Mouse (Mus musculus): ENCODE data around the gene Eloa. TPM values are rescaled to one million over a fixed set of nuclear protein-coding genes. Genes with fewer than 3 reads are reported as not detected.

Eloa gene
- polyA plus RNA-seq, 1 experiment = 8.3 TPM

GRCm38 (mm10) chr4:135970585-135970984 is 51.0 kb downstream of the Eloa start:
- TF ChIP-seq GATA1 (IDR thresholded peaks at IDR 0.05; ENCODE audit: low read length) = no peak

GRCm38 (mm10) chr4:135969070-135969750 is 52.4 kb downstream of the Eloa start:
- no peak for TF ChIP-seq GATA1 (IDR thresholded peaks at IDR 0.05; ENCODE audit: low read length)

DNA sequence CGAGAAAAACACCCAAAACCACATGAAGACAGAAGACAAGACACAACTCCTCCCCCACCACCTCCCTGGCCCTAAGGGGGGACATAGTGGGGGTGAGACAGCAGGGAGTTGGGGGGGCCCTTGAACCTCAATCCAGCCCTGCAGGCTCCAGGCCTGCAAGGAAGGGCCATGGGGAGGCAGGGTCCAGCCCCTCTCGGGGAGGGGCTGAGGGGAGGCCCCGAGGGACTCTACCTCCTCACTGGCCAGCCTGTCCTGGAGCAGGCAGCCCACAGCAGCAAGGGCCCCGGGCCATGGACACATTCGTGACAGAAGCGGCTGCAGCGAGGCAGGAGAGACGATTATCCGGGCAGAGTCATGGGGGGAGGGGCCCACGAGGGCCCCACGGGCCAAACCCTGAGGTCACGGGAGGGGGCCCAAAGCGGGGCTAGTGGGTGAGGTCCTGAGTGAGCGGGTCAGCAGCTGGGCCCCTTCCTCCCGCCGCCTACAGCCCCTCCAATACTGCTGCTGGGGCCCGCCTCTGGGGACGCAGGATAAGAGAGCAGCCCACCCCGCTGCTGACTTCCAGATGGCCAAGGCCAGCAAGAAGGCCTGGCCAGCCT is 53.2 kb downstream of the Eloa start:
- no peak for TF ChIP-seq GATA1 (IDR thresholded peaks at IDR 0.05; ENCODE audit: low read length)

DNA sequence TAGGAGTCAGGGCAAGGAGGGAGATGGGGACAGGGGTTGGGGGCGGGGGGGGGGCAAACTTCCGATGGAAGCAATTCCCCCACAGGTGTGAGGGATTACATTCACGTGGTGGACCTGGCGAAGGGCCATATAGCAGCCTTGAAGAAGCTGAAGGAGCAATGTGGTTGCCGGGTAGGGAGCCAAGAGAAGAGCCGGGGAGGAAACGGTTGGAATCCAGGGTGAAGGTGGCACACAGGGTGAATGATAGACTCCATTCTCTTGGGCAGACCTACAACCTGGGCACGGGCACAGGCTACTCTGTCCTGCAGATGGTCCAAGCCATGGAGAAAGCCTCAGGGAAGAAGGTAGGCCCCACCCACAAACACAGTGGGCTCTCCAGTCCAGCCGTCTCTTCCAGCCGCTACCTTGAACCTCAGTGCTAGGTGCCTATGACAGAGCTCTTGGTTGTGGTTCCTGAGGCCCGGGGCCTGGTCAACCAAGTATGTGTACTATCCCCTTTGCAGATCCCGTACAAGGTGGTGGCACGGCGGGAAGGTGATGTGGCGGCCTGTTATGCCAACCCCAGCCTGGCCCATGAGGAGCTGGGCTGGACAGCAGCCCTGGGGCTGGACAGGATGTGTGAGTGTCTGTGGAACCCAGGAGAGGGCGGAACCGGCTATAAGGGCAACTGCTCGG is 54.3 kb downstream of the Eloa start:
- TF ChIP-seq GATA1 (IDR thresholded peaks at IDR 0.05; ENCODE audit: low read length) = no peak

GRCm38 (mm10) chr4:135966283-135966682 is 55.3 kb downstream of the Eloa start:
- TF ChIP-seq GATA1 (IDR thresholded peaks at IDR 0.05; ENCODE audit: low read length) = no peak

DNA sequence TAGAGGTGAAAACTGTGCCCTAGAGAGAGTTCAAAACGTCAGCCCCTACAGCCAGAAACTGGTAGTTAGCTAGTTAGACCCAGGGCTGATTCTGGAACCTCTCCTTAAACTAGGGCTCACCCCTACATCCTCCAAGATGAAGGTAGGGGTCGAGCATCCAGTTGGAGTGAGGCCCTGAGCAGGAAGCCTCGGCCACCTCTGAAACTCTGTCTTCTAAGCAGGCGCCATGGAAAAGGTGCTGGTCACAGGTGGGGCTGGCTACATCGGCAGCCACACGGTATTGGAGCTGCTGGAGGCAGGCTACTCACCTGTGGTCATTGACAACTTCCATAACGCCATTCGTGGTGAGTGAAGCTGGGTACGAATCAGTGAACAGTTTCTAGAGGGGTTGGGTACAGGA is 56.5 kb downstream of the Eloa start:
- no peak for TF ChIP-seq GATA1 (IDR thresholded peaks at IDR 0.05; ENCODE audit: low read length)

- no peak for TF ChIP-seq GATA1 (IDR thresholded peaks at IDR 0.05; ENCODE audit: low read length)
These were observed 57.1 kb downstream of the Eloa start for GRCm38 (mm10) chr4:135964426-135964825.

GRCm38 (mm10) chr4:135963457-135964193 is 57.9 kb downstream of the Eloa start, which contains the start of gene Gale:
Gene Gale, plus strand, starts transcription at chr4:135963727.
- no peak for TF ChIP-seq GATA1 (IDR thresholded peaks at IDR 0.05; ENCODE audit: low read length)

DNA sequence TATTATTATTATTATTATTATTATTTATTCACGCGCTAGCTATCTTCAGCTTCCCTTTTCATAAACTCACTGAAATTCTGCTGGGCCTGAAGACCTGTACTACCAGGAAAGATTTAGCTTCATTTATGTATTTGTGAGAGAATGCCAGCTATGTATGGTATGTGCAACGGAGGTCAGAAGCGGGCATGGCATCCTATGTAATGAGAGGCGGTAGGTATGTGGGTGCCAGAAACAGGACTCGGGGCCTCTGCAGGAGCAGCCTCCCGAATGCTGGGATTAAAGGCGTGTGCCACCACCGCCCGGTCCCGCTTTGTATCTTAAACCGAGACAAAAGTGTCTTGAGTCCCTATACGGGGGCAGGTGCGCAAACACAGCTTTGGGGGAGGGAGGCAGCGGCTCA is 58.6 kb downstream of the Eloa start:
- TF ChIP-seq GATA1 (IDR thresholded peaks at IDR 0.05; ENCODE audit: low read length) = no peak

DNA sequence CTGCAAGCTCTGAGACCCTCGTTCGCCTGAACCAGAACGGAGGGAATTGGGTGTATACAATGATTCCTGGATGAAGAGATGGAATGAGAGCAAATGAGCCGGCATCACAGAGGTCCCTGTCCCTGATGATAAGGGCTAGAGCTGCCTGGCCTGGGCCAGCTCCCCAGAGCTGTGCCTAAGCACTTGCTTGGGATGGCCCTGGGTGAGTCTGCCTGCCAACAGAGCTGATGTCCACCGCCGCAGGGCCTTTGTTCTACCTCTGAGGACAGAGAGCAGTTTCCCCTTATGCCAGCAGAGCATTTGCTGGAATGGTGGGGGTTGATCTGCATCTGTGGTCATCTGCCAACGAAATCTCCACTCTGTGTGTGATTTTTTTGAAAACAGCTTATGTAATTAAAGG is 59.4 kb downstream of the Eloa start:
- no peak for TF ChIP-seq GATA1 (IDR thresholded peaks at IDR 0.05; ENCODE audit: low read length)

DNA sequence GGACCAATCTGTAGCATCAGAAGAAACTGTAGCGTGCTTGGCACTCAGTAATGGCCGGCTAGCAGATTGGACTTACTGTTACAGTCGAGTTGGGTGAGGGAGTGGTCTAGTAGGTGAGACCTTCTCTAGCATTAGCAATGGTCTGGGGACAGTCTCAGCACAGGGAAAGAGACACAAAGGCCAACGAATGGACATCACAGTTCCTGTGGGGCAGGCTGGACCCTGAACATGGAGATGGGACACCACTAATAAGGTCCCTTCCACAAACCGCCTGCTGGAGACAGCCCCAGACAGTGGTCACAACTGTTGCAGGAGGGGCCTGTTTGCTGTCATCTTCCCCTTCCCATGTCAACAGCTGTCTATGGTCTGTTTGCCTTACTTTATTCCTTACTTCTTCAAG is 59.9 kb downstream of the Eloa start:
- TF ChIP-seq GATA1 (IDR thresholded peaks at IDR 0.05; ENCODE audit: low read length) = no peak

GRCm38 (mm10) chr4:135960717-135961116 is 60.8 kb downstream of the Eloa start:
- no peak for TF ChIP-seq GATA1 (IDR thresholded peaks at IDR 0.05; ENCODE audit: low read length)

DNA sequence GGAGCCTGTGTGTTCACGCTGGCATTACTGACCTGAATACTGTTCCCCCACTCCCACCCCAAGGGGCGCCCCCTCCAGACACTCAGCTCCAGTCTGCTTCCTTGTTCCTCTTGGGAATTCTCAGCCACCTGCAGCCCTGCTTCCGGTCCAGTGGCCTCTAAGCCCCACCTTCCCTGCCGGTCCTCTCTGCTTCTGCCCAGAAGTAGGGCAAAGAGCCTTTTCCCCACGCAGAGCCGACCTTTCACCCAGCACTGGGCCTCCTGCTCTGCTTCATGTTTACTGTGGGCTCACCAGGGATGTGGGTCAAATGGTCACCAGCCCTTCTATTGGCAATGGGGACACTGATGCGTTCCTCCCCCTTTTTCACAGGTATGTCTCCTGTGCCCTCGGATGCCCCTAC is 63.2 kb downstream of the Eloa start:
- no peak for TF ChIP-seq GATA1 (IDR thresholded peaks at IDR 0.05; ENCODE audit: low read length)

GRCm38 (mm10) chr4:135955886-135956285 is 65.7 kb downstream of the Eloa start:
- TF ChIP-seq GATA1 (IDR thresholded peaks at IDR 0.05; ENCODE audit: low read length) = no peak

DNA sequence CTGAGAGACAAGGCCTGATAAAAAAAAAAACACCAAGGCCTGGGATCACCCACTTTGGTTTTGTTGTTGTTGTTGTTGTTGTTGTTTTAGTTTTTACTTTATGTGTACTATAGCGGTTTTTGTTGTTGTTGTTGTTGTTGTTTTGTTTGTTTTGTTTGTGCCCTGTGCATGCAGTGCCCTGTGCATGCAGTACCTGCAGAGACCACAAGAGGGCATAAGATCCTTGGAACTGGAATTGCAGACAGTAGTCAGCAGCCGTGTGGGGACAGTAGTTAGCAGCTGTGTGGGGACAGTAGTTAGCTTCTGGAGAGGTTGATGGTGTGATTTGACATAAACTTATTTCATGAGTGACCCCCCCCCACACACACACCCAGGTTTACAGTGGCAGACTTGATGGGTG is 67.3 kb downstream of the Eloa start:
- no peak for TF ChIP-seq GATA1 (IDR thresholded peaks at IDR 0.05; ENCODE audit: low read length)

Other genes starting within 250 kb of the Eloa start
- 358 and 475 TPM in 2 replicates for gene Srsf10, start 166.0 kb downstream of the Eloa start, polyA plus RNA-seq (2012)
- 7.3 and 10.5 TPM in 2 replicates for gene Pnrc2, start 147.9 kb downstream of the Eloa start, polyA plus RNA-seq (2012)
- 2.2 and 2.7 TPM in 2 replicates for gene Cnr2, start 126.4 kb downstream of the Eloa start, polyA plus RNA-seq (2012)
- gene Fuca1, start 101.0 kb downstream of the Eloa start, polyA plus RNA-seq (2012) = 12.6 and 12.7 TPM in 2 replicates
- 34.3 and 39.4 TPM in 2 replicates for gene Hmgcl, start 75.3 kb downstream of the Eloa start, polyA plus RNA-seq (2012)
- gene Gale, start 58.0 kb downstream of the Eloa start, polyA plus RNA-seq (2012) = 25.8 and 31.1 TPM in 2 replicates
- gene Lypla2, start 49.1 kb downstream of the Eloa start, polyA plus RNA-seq (2012) = 245 and 299 TPM in 2 replicates
- gene Pithd1, start 34.5 kb downstream of the Eloa start, polyA plus RNA-seq (2012) = 86.7 and 109 TPM in 2 replicates
- gene Rpl11, start 31.7 kb upstream of the Eloa start, polyA plus RNA-seq (2012) = 1,675 and 1,773 TPM in 2 replicates
- 0.08 and 0.11 TPM in 2 replicates for gene Id3, start 121.7 kb upstream of the Eloa start, polyA plus RNA-seq (2012)
- gene E2f2, start 150.6 kb upstream of the Eloa start, polyA plus RNA-seq (2012) = 42.9 and 49.6 TPM in 2 replicates
- 0.04 and 0.08 TPM in 2 replicates for gene Asap3, start 184.6 kb upstream of the Eloa start, polyA plus RNA-seq (2012)
- gene Tcea3, start 226.0 kb upstream of the Eloa start, polyA plus RNA-seq (2012) = 0.14 and 0.36 TPM in 2 replicates

Measured in G1E-ER4 (cell line).